Mouse (Mus musculus) forebrain, embryonic 15.5 days (tissue): ENCODE results near the gene Alpl. TPM values are rescaled to one million over a fixed set of nuclear protein-coding genes. Genes with fewer than 3 reads are reported as not detected.

Experiments
- ATAC-seq: fragments of 200-750 bp; cut with Nextera tagmentation; replicated peaks from 2 replicates; pipeline ENCODE4 v1.8.0; 2017; ENCODE audit warnings: mild to moderate bottlenecking, moderate TSS enrichment, moderate library complexity
- H3K27ac ChIP-seq: fragments of 300-500 bp; sonication (generic); replicated peaks from 2 replicates; pipeline ENCODE4 v1.5.1; 2015; ENCODE audit warnings: mild to moderate bottlenecking, inconsistent platforms
- H3K27me3 ChIP-seq: fragments of 300-500 bp; sonication (generic); 2 replicates; pipeline ENCODE4 v1.6.1; 2015; ENCODE audit warnings: inconsistent platforms
- H3K36me3 ChIP-seq: fragments of 300-500 bp; sonication (generic); 2 replicates; pipeline ENCODE4 v1.6.1; 2015; ENCODE audit warnings: mild to moderate bottlenecking, inconsistent platforms
- H3K4me1 ChIP-seq: fragments of 300-500 bp; sonication (generic); 2 replicates; pipeline ENCODE4 v1.6.1; 2015; ENCODE audit warnings: inconsistent platforms
- H3K4me2 ChIP-seq: fragments of 300-500 bp; sonication (generic); replicated peaks from 2 replicates; pipeline ENCODE4 v1.6.1; 2015; ENCODE audit warnings: mild to moderate bottlenecking, inconsistent platforms
- H3K4me3 ChIP-seq: fragments of 300-500 bp; sonication (generic); 2 replicates; pipeline ENCODE4 v1.5.1; 2015; ENCODE audit warnings: mild to moderate bottlenecking, inconsistent platforms
- H3K9ac ChIP-seq: fragments of 300-500 bp; sonication (generic); replicated peaks from 2 replicates; pipeline ENCODE4 v1.6.1; 2015; ENCODE audit warnings: mild to moderate bottlenecking, inconsistent platforms
- H3K9me3 ChIP-seq: fragments of 300-500 bp; sonication (generic); 2 replicates; pipeline ENCODE4 v1.6.1; 2016; ENCODE audit warnings: inconsistent platforms
- WGBS: fragments of 180-500 bp; shearing (Covaris S2); methylation state at CpG from one replicate; pipeline ENCODE4 v1.1.7; 2015; ENCODE audit warnings: mixed read lengths; 5-methylcytosine and 5-hydroxymethylcytosine counted together
- polyA plus RNA-seq: library from polyadenylated mRNA; unstranded; fragments of >200 nt; fragmentation: Nextera tagmentation; extraction: Ambion mirVana; gene quantifications from 2 replicates; pipeline ENCODE4 v1.2.1, GENCODE M21; 2015

Gene Alpl
- polyA plus RNA-seq, 1 experiment from 2014 or later: 8.1 TPM

GRCm38 (mm10) chr4:137794178-137794900, 1.8 kb downstream of the Alpl start:
- no peaks in the 10 kb centered on the region for H3K36me3 ChIP-seq
- no peak overlapping the region for H3K27ac ChIP-seq
- H3K4me2 ChIP-seq: no peak overlapping the region
- no peaks in the 10 kb centered on the region for H3K9me3 ChIP-seq
- H3K4me1 ChIP-seq: peaks cover 18% of the 10 kb centered on the region
- WGBS: 71% methylated on average over 13 of the region's 13 CpGs
- H3K27me3 ChIP-seq: peaks cover 6% of the 10 kb centered on the region; the same call in 1 of the 2 replicates
- no peak overlapping the region for H3K4me3 ChIP-seq
- no peak for ATAC-seq
- H3K9ac ChIP-seq: no peak overlapping the region

- ATAC-seq: no peak
- H3K27ac ChIP-seq: no peak overlapping the region
- H3K9ac ChIP-seq: no peak overlapping the region
- H3K9me3 ChIP-seq: no peaks in the 10 kb centered on the region
- H3K27me3 ChIP-seq: peaks cover 6% of the 10 kb centered on the region; the same call in 1 of the 2 replicates
- H3K4me2 ChIP-seq: no peak overlapping the region
- peaks cover 18% of the 10 kb centered on the region for H3K4me1 ChIP-seq
- 85% methylated on average over 7 of the region's 7 CpGs for WGBS
- H3K4me3 ChIP-seq: no peak overlapping the region
- H3K36me3 ChIP-seq: no peaks in the 10 kb centered on the region
Observed at GRCm38 (mm10) chr4:137793611-137794010, 2.6 kb downstream of the Alpl start.

- no peak overlapping the region for H3K4me2 ChIP-seq
- H3K27me3 ChIP-seq: peaks cover 6% of the 10 kb centered on the region; the same call in 1 of the 2 replicates
- 14% methylated on average over 7 of the region's 7 CpGs for WGBS
- H3K9ac ChIP-seq: no peak overlapping the region
- H3K4me3 ChIP-seq: no peak overlapping the region
- H3K9me3 ChIP-seq: no peaks in the 10 kb centered on the region
- ATAC-seq: no peak
- peaks cover 18% of the 10 kb centered on the region for H3K4me1 ChIP-seq
- H3K36me3 ChIP-seq: no peaks in the 10 kb centered on the region
- no peak overlapping the region for H3K27ac ChIP-seq
Observed at GRCm38 (mm10) chr4:137791440-137791839, 4.7 kb downstream of the Alpl start.

GRCm38 (mm10) chr4:137790981-137791380, 5.2 kb downstream of the Alpl start:
- Histone ChIP-seq H3K9me3 (no peaks in the 10 kb centered on the region), H3K4me3 (no peak overlapping the region), H3K27me3 (peaks cover 6% of the 10 kb centered on the region; the same call in 1 of the 2 replicates), H3K4me2 (no peak overlapping the region), H3K36me3 (no peaks in the 10 kb centered on the region), H3K27ac (no peak overlapping the region), H3K9ac (no peak overlapping the region), H3K4me1 (peaks cover 16% of the 10 kb centered on the region)
- 88% methylated on average over 5 of the region's 5 CpGs for WGBS
- no peak for ATAC-seq

- no peak overlapping the region for H3K9ac ChIP-seq
- peaks cover 21% of the 10 kb centered on the region for H3K4me1 ChIP-seq
- ATAC-seq: no peak
- H3K9me3 ChIP-seq: no peaks in the 10 kb centered on the region
- no peaks in the 10 kb centered on the region for H3K27me3 ChIP-seq
- no peak overlapping the region for H3K4me3 ChIP-seq
- no peaks in the 10 kb centered on the region for H3K36me3 ChIP-seq
- 64% methylated on average over 7 of the region's 7 CpGs for WGBS
- no peak overlapping the region for H3K4me2 ChIP-seq
- no peak overlapping the region for H3K27ac ChIP-seq
Observed at GRCm38 (mm10) chr4:137788511-137789049, 7.6 kb downstream of the Alpl start.

GRCm38 (mm10) chr4:137787589-137788289, 8.4 kb downstream of the Alpl start:
- H3K27ac ChIP-seq: no peak overlapping the region
- H3K9me3 ChIP-seq: no peaks in the 10 kb centered on the region
- H3K4me3 ChIP-seq: no peak overlapping the region
- H3K36me3 ChIP-seq: no peaks in the 10 kb centered on the region
- ATAC-seq: no peak
- H3K4me2 ChIP-seq: no peak overlapping the region
- no peaks in the 10 kb centered on the region for H3K27me3 ChIP-seq
- H3K9ac ChIP-seq: no peak overlapping the region
- WGBS: 88% methylated on average over 7 of the region's 7 CpGs
- peaks cover 23% of the 10 kb centered on the region for H3K4me1 ChIP-seq

GRCm38 (mm10) chr4:137786488-137786887, 9.7 kb downstream of the Alpl start:
- no peak overlapping the region for H3K27ac ChIP-seq
- no peaks in the 10 kb centered on the region for H3K36me3 ChIP-seq
- ATAC-seq: no peak
- no peaks in the 10 kb centered on the region for H3K27me3 ChIP-seq
- H3K4me1 ChIP-seq: peaks cover 21% of the 10 kb centered on the region
- H3K4me2 ChIP-seq: no peak overlapping the region
- WGBS: 87% methylated on average over 6 of the region's 6 CpGs
- no peaks in the 10 kb centered on the region for H3K9me3 ChIP-seq
- H3K9ac ChIP-seq: no peak overlapping the region
- H3K4me3 ChIP-seq: no peak overlapping the region

- ATAC-seq: no peak
- H3K27ac ChIP-seq: no peak overlapping the region
- H3K4me3 ChIP-seq: no peak overlapping the region
- H3K9ac ChIP-seq: no peak overlapping the region
- no peaks in the 10 kb centered on the region for H3K36me3 ChIP-seq
- H3K9me3 ChIP-seq: no peaks in the 10 kb centered on the region
- WGBS: 89% methylated on average over 6 of the region's 6 CpGs
- H3K27me3 ChIP-seq: no peaks in the 10 kb centered on the region
- H3K4me1 ChIP-seq: peaks cover 17% of the 10 kb centered on the region
- no peak overlapping the region for H3K4me2 ChIP-seq
Observed at GRCm38 (mm10) chr4:137785270-137785669, 10.9 kb downstream of the Alpl start.

GRCm38 (mm10) chr4:137784741-137785140, 11.4 kb downstream of the Alpl start:
- H3K4me1 ChIP-seq: peaks cover 17% of the 10 kb centered on the region
- H3K4me3 ChIP-seq: no peak overlapping the region
- H3K9me3 ChIP-seq: no peaks in the 10 kb centered on the region
- no peaks in the 10 kb centered on the region for H3K36me3 ChIP-seq
- no peak overlapping the region for H3K4me2 ChIP-seq
- no peak for ATAC-seq
- no peaks in the 10 kb centered on the region for H3K27me3 ChIP-seq
- 74% methylated on average over 6 of the region's 6 CpGs for WGBS
- H3K27ac ChIP-seq: no peak overlapping the region
- no peak overlapping the region for H3K9ac ChIP-seq

- no peak overlapping the region for H3K27ac ChIP-seq
- 34% methylated on average over 9 of the region's 9 CpGs for WGBS
- H3K27me3 ChIP-seq: no peaks in the 10 kb centered on the region
- H3K9me3 ChIP-seq: no peaks in the 10 kb centered on the region
- peaks cover 17% of the 10 kb centered on the region for H3K4me1 ChIP-seq
- no peaks in the 10 kb centered on the region for H3K36me3 ChIP-seq
- no peak overlapping the region for H3K9ac ChIP-seq
- no peak overlapping the region for H3K4me2 ChIP-seq
- 0 out of 2 replicates have a peak, but pooled peaks have one; percentile 46 for ATAC-seq
- H3K4me3 ChIP-seq: no peak overlapping the region
Observed at GRCm38 (mm10) chr4:137783541-137784191, 12.5 kb downstream of the Alpl start.

- no peak for ATAC-seq
- Histone ChIP-seq H3K27me3 (no peaks in the 10 kb centered on the region), H3K36me3 (no peaks in the 10 kb centered on the region), H3K4me2 (no peak overlapping the region), H3K4me3 (no peak overlapping the region), H3K27ac (no peak overlapping the region), H3K9me3 (no peaks in the 10 kb centered on the region), H3K4me1 (peaks cover 17% of the 10 kb centered on the region), H3K9ac (no peak overlapping the region)
- WGBS: 83% methylated on average over 5 of the region's 5 CpGs
Observed at GRCm38 (mm10) chr4:137781949-137782348, 14.2 kb downstream of the Alpl start.

GRCm38 (mm10) chr4:137780986-137781385, 15.2 kb downstream of the Alpl start:
- no peak for ATAC-seq
- Histone ChIP-seq H3K4me1 (peaks cover 17% of the 10 kb centered on the region), H3K9ac (no peak overlapping the region), H3K27me3 (no peaks in the 10 kb centered on the region), H3K9me3 (no peaks in the 10 kb centered on the region), H3K36me3 (no peaks in the 10 kb centered on the region), H3K27ac (no peak overlapping the region), H3K4me3 (no peak overlapping the region), H3K4me2 (no peak overlapping the region)
- WGBS: 62% methylated on average over 3 of the region's 3 CpGs
